Mouse (Mus musculus) liver, embryonic 14.5 days (tissue): ENCODE measurements around the gene 4931428L18Rik. TPM values are rescaled to one million over a fixed set of nuclear protein-coding genes. Genes with fewer than 3 reads are reported as not detected.

Experiments used
- ATAC-seq: fragments of 200-750 bp; cut with Nextera tagmentation; 2 replicates; pipeline ENCODE4 v1.8.0; 2017; ENCODE audit warnings: moderate number of reproducible peaks, mild to moderate bottlenecking, moderate library complexity; ENCODE audit not compliant: insufficient read depth
- DNase-seq, 3 experiments: peaks; one replicate each; pipeline ENCODE4 v3.0.0-alpha.2; 2012 to 2013; ENCODE audit warnings: low read depth in 3 of 3, low spot score in 3 of 3
- H3K27ac ChIP-seq: fragments of 300-500 bp; sonication (generic); 2 replicates; pipeline ENCODE4 v1.5.1; 2014; ENCODE audit warnings: moderate library complexity, mild to moderate bottlenecking, control low read depth, inconsistent platforms
- H3K27me3 ChIP-seq: fragments of 300-500 bp; sonication (generic); 2 replicates; pipeline ENCODE4 v1.6.1; 2014; ENCODE audit warnings: mild to moderate bottlenecking, low read length, moderate library complexity; ENCODE audit not compliant: control insufficient read depth, insufficient read depth
- H3K36me3 ChIP-seq: fragments of 300-500 bp; sonication (generic); replicated peaks from 2 replicates; pipeline ENCODE4 v1.6.1; 2014; ENCODE audit warnings: low read depth; ENCODE audit not compliant: control insufficient read depth, insufficient read depth
- H3K4me1 ChIP-seq, 2 experiments: fragments of 200-500 bp in 1 of 2; fragments of 300-500 bp in 1 of 2; sonication (generic) in 1 of 2; replicated peaks; 2 replicates each; pipeline ENCODE4 v1.6.1; 2012 to 2014; ENCODE audit warnings: antibody characterized with exemption in 1 of 2, inconsistent platforms in 1 of 2, low read length in 1 of 2; ENCODE audit not compliant: control insufficient read depth in 2 of 2, insufficient read depth in 2 of 2
- H3K4me2 ChIP-seq: fragments of 300-500 bp; sonication (generic); 2 replicates; pipeline ENCODE4 v1.6.1; 2014; ENCODE audit warnings: low read depth, mild to moderate bottlenecking, control low read depth, moderate library complexity
- H3K4me3 ChIP-seq, 2 experiments: fragments of 200-500 bp in 1 of 2; fragments of 300-500 bp in 1 of 2; sonication (generic) in 1 of 2; 2 replicates each; pipeline ENCODE4 v1.5.1; 2012 to 2014; ENCODE audit warnings: low read depth in 2 of 2, low read length in 2 of 2, mild to moderate bottlenecking in 2 of 2, control low read depth in 1 of 2, inconsistent platforms in 1 of 2, moderate library complexity in 1 of 2; ENCODE audit not compliant: insufficient read depth in 1 of 2
- H3K9ac ChIP-seq: fragments of 300-500 bp; sonication (generic); replicated peaks from 2 replicates; pipeline ENCODE4 v1.6.1; 2014; ENCODE audit warnings: mild to moderate bottlenecking, control low read depth, moderate library complexity
- H3K9me3 ChIP-seq: fragments of 300-500 bp; sonication (generic); 2 replicates; pipeline ENCODE4 v1.6.1; 2016; ENCODE audit warnings: low read length, mixed read lengths; ENCODE audit not compliant: control insufficient read depth
- CTCF ChIP-seq: IDR thresholded peaks from 2 replicates; pipeline ENCODE4 v1.5.1; 2016; ENCODE audit warnings: antibody characterized with exemption, low read depth, control low read depth
- EP300 ChIP-seq: IDR thresholded peaks from 2 replicates; pipeline ENCODE4 v1.6.1; 2016; ENCODE audit warnings: antibody characterized with exemption, low read depth
- WGBS: fragments of 180-500 bp; shearing (Covaris S2); extraction: QIAGEN DNeasy Blood & Tissue Kit; methylation state at CpG from one replicate; pipeline ENCODE4 v1.1.7; 2014; ENCODE audit not compliant: insufficient replicate concordance; 5-methylcytosine and 5-hydroxymethylcytosine counted together
- polyA plus RNA-seq, 2 experiments: library from polyadenylated mRNA; depleted of rRNA in 1 of 2; stranded (reverse) in 1 of 2; unstranded in 1 of 2; fragments of >200 nt; fragmentation: Nextera tagmentation in 1 of 2; extraction: Ambion mirVana in 1 of 2; gene quantifications; 2 replicates each; pipeline versions ENCODE4 v1.2.1 to v1.2.3; 2012 to 2014

The 4931428L18Rik gene
- polyA plus RNA-seq, 2 experiments, result not detected

- Histone ChIP-seq H3K27ac (no peak overlapping the region), H3K4me1 (no peaks in the 10 kb centered on the region), H3K4me3 (no peak overlapping the region), H3K27me3 (no peaks in the 10 kb centered on the region), H3K9ac (no peak overlapping the region), H3K9me3 (no peaks in the 10 kb centered on the region), H3K4me2 (no peak overlapping the region), H3K36me3 (no peaks in the 10 kb centered on the region)
- no peak for ATAC-seq
- TF ChIP-seq EP300 (no peak), CTCF (no peak)
- WGBS, result 48% methylated on average over 1 of the region's 1 CpGs
- DNase-seq, result no peak
Measured at GRCm38 (mm10) chr1:31195633-31196032, 26.9 kb downstream of the 4931428L18Rik start.

GRCm38 (mm10) chr1:31190237-31190866, 32.1 kb downstream of the 4931428L18Rik start:
- no peaks in the 10 kb centered on the region for H3K36me3 ChIP-seq
- H3K9ac ChIP-seq, result no peak overlapping the region
- no peak overlapping the region for H3K27ac ChIP-seq
- no peaks in the 10 kb centered on the region for H3K9me3 ChIP-seq
- no peak overlapping the region for H3K4me3 ChIP-seq
- H3K4me1 ChIP-seq, result no peaks in the 10 kb centered on the region
- no peak overlapping the region for H3K4me2 ChIP-seq
- TF ChIP-seq EP300 (no peak), CTCF (no peak)
- 43% methylated on average over 10 of the region's 10 CpGs for WGBS
- no peaks in the 10 kb centered on the region for H3K27me3 ChIP-seq
- ATAC-seq (no peak), DNase-seq (no peak)

- H3K9ac ChIP-seq, result no peak overlapping the region
- H3K4me1 ChIP-seq, result no peaks in the 10 kb centered on the region
- TF ChIP-seq EP300, result no peak
- TF ChIP-seq CTCF, result no peak
- H3K4me2 ChIP-seq, result no peak overlapping the region
- no peaks in the 10 kb centered on the region for H3K36me3 ChIP-seq
- DNase-seq (no peak), ATAC-seq (no peak)
- no peaks in the 10 kb centered on the region for H3K27me3 ChIP-seq
- no peak overlapping the region for H3K27ac ChIP-seq
- no peaks in the 10 kb centered on the region for H3K9me3 ChIP-seq
- H3K4me3 ChIP-seq, result no peak overlapping the region
- WGBS, result 59% methylated on average over 1 of the region's 1 CpGs
Measured at GRCm38 (mm10) chr1:31178264-31178663, 44.2 kb downstream of the 4931428L18Rik start.

- H3K27me3 ChIP-seq, result no peaks in the 10 kb centered on the region
- no peaks in the 10 kb centered on the region for H3K36me3 ChIP-seq
- H3K4me2 ChIP-seq, result no peak within 1 kb of the TSS
- no peak for ATAC-seq
- no peak for DNase-seq
- H3K27ac ChIP-seq, result no peak within 1 kb of the TSS
- H3K9ac ChIP-seq, result no peak within 1 kb of the TSS
- no peaks in the 10 kb centered on the region for H3K9me3 ChIP-seq
- WGBS, result 71% methylated on average over 5 of the region's 5 CpGs
- H3K4me1 ChIP-seq, result no peaks in the 10 kb centered on the region
- TF ChIP-seq EP300, result no peak
- no peak for TF ChIP-seq CTCF
- H3K4me3 ChIP-seq, result no peak within 1 kb of the TSS
Measured at GRCm38 (mm10) chr1:31176101-31176500, 46.4 kb downstream of the 4931428L18Rik start, which contains the start of gene Lgsn. Lgsn (plus strand) TSS chr1:31176401.

- Histone ChIP-seq H3K36me3 (no peaks in the 10 kb centered on the region), H3K4me1 (no peaks in the 10 kb centered on the region), H3K27me3 (no peaks in the 10 kb centered on the region), H3K4me2 (no peak overlapping the region), H3K9ac (no peak overlapping the region), H3K4me3 (no peak overlapping the region), H3K27ac (no peak overlapping the region), H3K9me3 (no peaks in the 10 kb centered on the region)
- WGBS, result 46% methylated on average over 3 of the region's 3 CpGs
- DNase-seq (no peak), ATAC-seq (no peak)
- TF ChIP-seq EP300 (no peak), CTCF (no peak)
Measured at GRCm38 (mm10) chr1:31175401-31175800, 47.1 kb downstream of the 4931428L18Rik start.
